Mouse (Mus musculus) cerebellum, adult 9-10 months (tissue): ENCODE measurements around the gene Atp5f1.
"Not testable (repeated sequence)": the region's sequence is repeated elsewhere in the genome, so short reads cannot be mapped to it uniquely, and the experiment has no call there.

Source experiments
- DNase-seq: peaks from one replicate; pipeline ENCODE4 v3.0.0; 2022

Atp5f1 gene

GRCm38 (mm10) chr3:105959999-105960398 is at the start of gene Atp5f1:
Gene Atp5f1 (minus strand): TSS chr3:105960099.
- DNase-seq: no peak

GRCm38 (mm10) chr3:106003360-106003759 is 43.5 kb upstream of the Atp5f1 start:
- not testable (repeated sequence) for DNase-seq

GRCm38 (mm10) chr3:106001416-106002370 is 41.8 kb upstream of the Atp5f1 start:
- peak; percentile 21 for DNase-seq

- DNase-seq: no peak
Measured at GRCm38 (mm10) chr3:106000707-106001375, 40.9 kb upstream of the Atp5f1 start.

- no peak for DNase-seq
Measured at GRCm38 (mm10) chr3:105994730-105995129, 34.8 kb upstream of the Atp5f1 start.

GRCm38 (mm10) chr3:105991653-105992283 is 31.9 kb upstream of the Atp5f1 start:
- DNase-seq: peak; percentile 66

- DNase-seq: not testable (repeated sequence)
Measured at GRCm38 (mm10) chr3:105989611-105990010, 29.7 kb upstream of the Atp5f1 start.

- DNase-seq: no peak
Measured at GRCm38 (mm10) chr3:105974174-105974573, 14.3 kb upstream of the Atp5f1 start.

GRCm38 (mm10) chr3:105973411-105973810 is 13.5 kb upstream of the Atp5f1 start, which contains the start of gene Ovgp1:
Gene Ovgp1 (plus strand): TSS chr3:105973711.
- no peak for DNase-seq

GRCm38 (mm10) chr3:105971831-105972446 is 12.0 kb upstream of the Atp5f1 start:
- DNase-seq: no peak

GRCm38 (mm10) chr3:105960700-105961099 is 801 bp upstream of the Atp5f1 start:
- peak; percentile 29 for DNase-seq

- no peak for DNase-seq
Measured at GRCm38 (mm10) chr3:105959585-105959984, 314 bp downstream of the Atp5f1 start.

GRCm38 (mm10) chr3:105958974-105959580 is 822 bp downstream of the Atp5f1 start, which contains the start of gene Wdr77:
Gene Wdr77 (plus strand): TSS chr3:105959369.
- DNase-seq: peak; percentile 96

GRCm38 (mm10) chr3:105958204-105958603 is 1.7 kb downstream of the Atp5f1 start:
- peak; percentile 11 for DNase-seq

- DNase-seq: no peak
Measured at GRCm38 (mm10) chr3:105957235-105957634, 2.7 kb downstream of the Atp5f1 start.

- no peak for DNase-seq
Measured at GRCm38 (mm10) chr3:105951348-105951747, 8.6 kb downstream of the Atp5f1 start.

- no peak for DNase-seq
Measured at GRCm38 (mm10) chr3:105936111-105936510, 23.8 kb downstream of the Atp5f1 start.

GRCm38 (mm10) chr3:105935033-105935432 is 24.9 kb downstream of the Atp5f1 start:
- no peak for DNase-seq

GRCm38 (mm10) chr3:105933926-105934325 is 26.0 kb downstream of the Atp5f1 start:
- DNase-seq: no peak

- DNase-seq: no peak
Measured at GRCm38 (mm10) chr3:105932240-105933071, 27.4 kb downstream of the Atp5f1 start, which contains the start of gene I830077J02Rik. Gene I830077J02Rik (minus strand): TSS chr3:105932664.

- no peak for DNase-seq
Measured at GRCm38 (mm10) chr3:105931095-105931494, 28.8 kb downstream of the Atp5f1 start.
